Mouse (Mus musculus): ENCODE results near the gene Mafk. TPM values are rescaled to one million over a fixed set of nuclear protein-coding genes. Genes with fewer than 3 reads are reported as not detected.

Mafk gene
- polyA plus RNA-seq, 1 experiment from 2014 or later = 7.2 TPM

- H3K36me3 ChIP-seq = peaks cover 27% of the 10 kb centered on the region
Measured at GRCm38 (mm10) chr5:139821466-139822459, 30.4 kb downstream of the Mafk start.

GRCm38 (mm10) chr5:139824531-139824930 lies 33.2 kb downstream of the Mafk start:
- H3K4me2 ChIP-seq (replicated peaks) = no peak overlapping the region
- H3K4me1 ChIP-seq = peaks cover 11% of the 10 kb centered on the region; the same call in 1 of the 2 replicates
- H3K27ac ChIP-seq = no peak overlapping the region
- no peak overlapping the region for H3K4me3 ChIP-seq
- no peak for ATAC-seq (ENCODE audit: insufficient number of reproducible peaks, insufficient read depth, low FRiP score, low TSS enrichment)
- peaks cover 27% of the 10 kb centered on the region for H3K36me3 ChIP-seq
- H3K9me3 ChIP-seq = no peaks in the 10 kb centered on the region
- 82% methylated on average over 10 of the region's 10 CpGs for WGBS
- no peaks in the 10 kb centered on the region for H3K27me3 ChIP-seq
- no peak overlapping the region for H3K9ac ChIP-seq

More at GRCm38 (mm10) chr5:139821466-139822459, 30.4 kb downstream of the Mafk start:
- H3K4me2 ChIP-seq (replicated peaks) = no peak overlapping the region
- H3K4me1 ChIP-seq = peaks cover 11% of the 10 kb centered on the region; the same call in 1 of the 2 replicates
- no peaks in the 10 kb centered on the region for H3K27me3 ChIP-seq
- no peak for ATAC-seq (ENCODE audit: insufficient number of reproducible peaks, insufficient read depth, low FRiP score, low TSS enrichment)
- no peak overlapping the region for H3K9ac ChIP-seq
- H3K9me3 ChIP-seq = no peaks in the 10 kb centered on the region
- H3K4me3 ChIP-seq = no peak overlapping the region
- H3K27ac ChIP-seq = no peak overlapping the region
- 74% methylated on average over 12 of the region's 12 CpGs for WGBS

- Histone ChIP-seq H3K36me3 (peaks cover 27% of the 10 kb centered on the region), H3K27ac (0 out of 2 replicates have a peak overlapping the region, but pooled peaks have one; percentile 75)
- 39% methylated on average over 11 of the region's 11 CpGs for WGBS
Measured at GRCm38 (mm10) chr5:139825947-139826346, 34.6 kb downstream of the Mafk start.

GRCm38 (mm10) chr5:139826357-139827055 lies 35.2 kb downstream of the Mafk start, which contains the start of the genes Gm26938 and Psmg3:
TSS of gene Gm26938 (minus strand) at chr5:139826407.
TSS of gene Psmg3 (minus strand) at chr5:139826885.
- peak within 1 kb of the TSS; percentile 88 for H3K4me3 ChIP-seq
- peak within 1 kb of the TSS; percentile 75; the same call in 1 of the 2 replicates for H3K27ac ChIP-seq
- peak within 1 kb of the TSS; percentile 96 for H3K4me2 ChIP-seq (replicated peaks)
- peak within 1 kb of the TSS; percentile 75 for H3K9ac ChIP-seq
- peaks cover 11% of the 10 kb centered on the region; the same call in 1 of the 2 replicates for H3K4me1 ChIP-seq
- H3K36me3 ChIP-seq = peaks cover 27% of the 10 kb centered on the region
- H3K27me3 ChIP-seq = no peaks in the 10 kb centered on the region
- WGBS = under 1% methylated on average over 43 of the region's 43 CpGs
- no peaks in the 10 kb centered on the region for H3K9me3 ChIP-seq
- peak; percentile 57; the same call in 1 of the 2 replicates for ATAC-seq (ENCODE audit: insufficient number of reproducible peaks, insufficient read depth, low FRiP score, low TSS enrichment)

More at GRCm38 (mm10) chr5:139825947-139826346, 34.6 kb downstream of the Mafk start:
- H3K9ac ChIP-seq = peak overlapping the region; percentile 75
- H3K9me3 ChIP-seq = no peaks in the 10 kb centered on the region
- H3K4me1 ChIP-seq = peaks cover 11% of the 10 kb centered on the region; the same call in 1 of the 2 replicates
- H3K4me2 ChIP-seq (replicated peaks) = peak overlapping the region; percentile 96
- ATAC-seq (ENCODE audit: insufficient number of reproducible peaks, insufficient read depth, low FRiP score, low TSS enrichment) = no peak
- H3K4me3 ChIP-seq = peak overlapping the region; percentile 88
- no peaks in the 10 kb centered on the region for H3K27me3 ChIP-seq

GRCm38 (mm10) chr5:139827593-139827992 lies 36.3 kb downstream of the Mafk start:
- WGBS = 90% methylated on average over 1 of the region's 1 CpGs
- Histone ChIP-seq H3K9me3 (no peaks in the 10 kb centered on the region), H3K36me3 (peaks cover 18% of the 10 kb centered on the region), H3K9ac (no peak overlapping the region), H3K27me3 (no peaks in the 10 kb centered on the region), H3K4me2 (replicated peaks) (no peak overlapping the region; the same call in 1 of the 2 replicates), H3K27ac (no peak overlapping the region), H3K4me3 (no peak overlapping the region), H3K4me1 (peaks cover 11% of the 10 kb centered on the region; the same call in 1 of the 2 replicates)
- no peak for ATAC-seq (ENCODE audit: insufficient number of reproducible peaks, insufficient read depth, low FRiP score, low TSS enrichment)

GRCm38 (mm10) chr5:139829384-139829783 lies 38.1 kb downstream of the Mafk start:
- WGBS = 81% methylated on average over 13 of the region's 13 CpGs
- Histone ChIP-seq H3K9ac (no peak overlapping the region), H3K36me3 (peaks cover 4% of the 10 kb centered on the region; the same call in 1 of the 2 replicates), H3K27me3 (no peaks in the 10 kb centered on the region), H3K4me1 (peaks cover 11% of the 10 kb centered on the region; the same call in 1 of the 2 replicates), H3K4me3 (no peak overlapping the region), H3K4me2 (replicated peaks) (no peak overlapping the region), H3K27ac (no peak overlapping the region), H3K9me3 (no peaks in the 10 kb centered on the region)
- no peak for ATAC-seq (ENCODE audit: insufficient number of reproducible peaks, insufficient read depth, low FRiP score, low TSS enrichment)

- Histone ChIP-seq H3K36me3 (no peaks in the 10 kb centered on the region), H3K9me3 (no peaks in the 10 kb centered on the region), H3K4me1 (peaks cover 4% of the 10 kb centered on the region; the same call in 1 of the 2 replicates), H3K4me2 (replicated peaks) (no peak overlapping the region), H3K4me3 (no peak overlapping the region), H3K27me3 (no peaks in the 10 kb centered on the region), H3K9ac (no peak overlapping the region), H3K27ac (no peak overlapping the region)
- ATAC-seq (ENCODE audit: insufficient number of reproducible peaks, insufficient read depth, low FRiP score, low TSS enrichment) = no peak
- 87% methylated on average over 3 of the region's 3 CpGs for WGBS
Measured at GRCm38 (mm10) chr5:139830734-139831133, 39.4 kb downstream of the Mafk start.

- WGBS = 74% methylated on average over 7 of the region's 7 CpGs
- Histone ChIP-seq H3K9me3 (no peaks in the 10 kb centered on the region), H3K9ac (no peak overlapping the region), H3K36me3 (no peaks in the 10 kb centered on the region), H3K27ac (no peak overlapping the region), H3K4me2 (replicated peaks) (no peak overlapping the region), H3K4me3 (no peak overlapping the region), H3K4me1 (no peaks in the 10 kb centered on the region), H3K27me3 (no peaks in the 10 kb centered on the region)
- no peak for ATAC-seq (ENCODE audit: insufficient number of reproducible peaks, insufficient read depth, low FRiP score, low TSS enrichment)
Measured at GRCm38 (mm10) chr5:139832125-139832524, 40.8 kb downstream of the Mafk start.

GRCm38 (mm10) chr5:139835706-139836105 lies 44.4 kb downstream of the Mafk start:
- no peak for ATAC-seq (ENCODE audit: insufficient number of reproducible peaks, insufficient read depth, low FRiP score, low TSS enrichment)
- 90% methylated on average over 7 of the region's 7 CpGs for WGBS
- no peak overlapping the region for H3K9ac ChIP-seq
- no peaks in the 10 kb centered on the region for H3K4me1 ChIP-seq
- H3K27me3 ChIP-seq = no peaks in the 10 kb centered on the region
- H3K9me3 ChIP-seq = no peaks in the 10 kb centered on the region
- no peak overlapping the region for H3K4me2 ChIP-seq (replicated peaks)
- H3K36me3 ChIP-seq = no peaks in the 10 kb centered on the region
- no peak overlapping the region for H3K4me3 ChIP-seq
- H3K27ac ChIP-seq = no peak overlapping the region

- Histone ChIP-seq H3K9ac (no peak overlapping the region), H3K27me3 (no peaks in the 10 kb centered on the region), H3K4me1 (no peaks in the 10 kb centered on the region), H3K4me3 (no peak overlapping the region), H3K4me2 (replicated peaks) (no peak overlapping the region), H3K36me3 (no peaks in the 10 kb centered on the region), H3K27ac (no peak overlapping the region), H3K9me3 (no peaks in the 10 kb centered on the region)
- ATAC-seq (ENCODE audit: insufficient number of reproducible peaks, insufficient read depth, low FRiP score, low TSS enrichment) = no peak
- WGBS = 4% methylated on average over 2 of the region's 2 CpGs
Measured at GRCm38 (mm10) chr5:139838476-139838892, 47.2 kb downstream of the Mafk start.

- H3K36me3 ChIP-seq = no peaks in the 10 kb centered on the region
- H3K9me3 ChIP-seq = no peaks in the 10 kb centered on the region
- H3K9ac ChIP-seq = no peak overlapping the region
- WGBS = 18% methylated on average over 3 of the region's 3 CpGs
- no peak overlapping the region for H3K4me2 ChIP-seq (replicated peaks)
- H3K27ac ChIP-seq = no peak overlapping the region
- H3K4me1 ChIP-seq = no peaks in the 10 kb centered on the region
- no peaks in the 10 kb centered on the region for H3K27me3 ChIP-seq
- no peak overlapping the region for H3K4me3 ChIP-seq
- no peak for ATAC-seq (ENCODE audit: insufficient number of reproducible peaks, insufficient read depth, low FRiP score, low TSS enrichment)
Measured at GRCm38 (mm10) chr5:139839142-139839541, 47.8 kb downstream of the Mafk start.

All from embryonic facial prominence, embryonic 12.5 days (tissue).